Mouse (Mus musculus) induced T-regulatory cell, adult 2 months (primary cell): Measurements from ENCODE around the gene Mib2.

Experiments used
- DNase-seq: peaks from one replicate; pipeline ENCODE4 v3.0.0-alpha.2; 2012; ENCODE audit warnings: low read depth

Mib2 gene

GRCm38 (mm10) chr4:155668689-155669597 lies at the start of gene Mib2:
TSS of gene Mib2 (minus strand) at chr4:155669198.
- DNase-seq, result peak; percentile 99

GRCm38 (mm10) chr4:155710521-155711252 lies 41.7 kb upstream of the Mib2 start:
- DNase-seq, result no peak

GRCm38 (mm10) chr4:155708988-155709387 lies 40.0 kb upstream of the Mib2 start:
- no peak for DNase-seq

- no peak for DNase-seq
Observed at GRCm38 (mm10) chr4:155708582-155708981, 39.6 kb upstream of the Mib2 start.

- DNase-seq, result peak; percentile 74
Observed at GRCm38 (mm10) chr4:155705592-155705929, 36.6 kb upstream of the Mib2 start.

- DNase-seq, result peak; percentile 98
Observed at GRCm38 (mm10) chr4:155704721-155705591, 36.0 kb upstream of the Mib2 start, which contains the start of gene Ssu72. TSS of gene Ssu72 (plus strand) at chr4:155704800.

- DNase-seq, result no peak
Observed at GRCm38 (mm10) chr4:155703425-155703929, 34.5 kb upstream of the Mib2 start.

- DNase-seq, result peak; percentile 78
Observed at GRCm38 (mm10) chr4:155700425-155700824, 31.4 kb upstream of the Mib2 start.

- DNase-seq, result no peak
Observed at GRCm38 (mm10) chr4:155696261-155697255, 27.6 kb upstream of the Mib2 start.

- DNase-seq, result no peak
Observed at GRCm38 (mm10) chr4:155695531-155696062, 26.6 kb upstream of the Mib2 start.

- DNase-seq, result peak; percentile 89
Observed at GRCm38 (mm10) chr4:155694482-155695401, 25.7 kb upstream of the Mib2 start.

GRCm38 (mm10) chr4:155694111-155694481 lies 25.1 kb upstream of the Mib2 start, which contains the start of gene Fndc10:
TSS of gene Fndc10 (plus strand) at chr4:155694342.
- DNase-seq, result no peak

GRCm38 (mm10) chr4:155692421-155692820 lies 23.4 kb upstream of the Mib2 start:
- peak; percentile 45 for DNase-seq

- DNase-seq, result no peak
Observed at GRCm38 (mm10) chr4:155690571-155691375, 21.8 kb upstream of the Mib2 start.

GRCm38 (mm10) chr4:155687764-155688163 lies 18.8 kb upstream of the Mib2 start:
- DNase-seq, result peak; percentile 41

GRCm38 (mm10) chr4:155683670-155684277 lies 14.8 kb upstream of the Mib2 start:
- peak; percentile 64 for DNase-seq

- peak; percentile 64 for DNase-seq
Observed at GRCm38 (mm10) chr4:155675991-155676390, 7.0 kb upstream of the Mib2 start.

GRCm38 (mm10) chr4:155672082-155672481 lies 3.1 kb upstream of the Mib2 start:
- no peak for DNase-seq
